Mouse (Mus musculus): ENCODE measurements around the gene Foxo4. TPM values are rescaled to one million over a fixed set of nuclear protein-coding genes. Genes with fewer than 3 reads are reported as not detected.

The Foxo4 gene
- polyA plus RNA-seq, 1 experiment from 2014 or later, result 1.3 TPM

GRCm38 (mm10) chrX:101273410-101273809 lies 19.1 kb downstream of the Foxo4 start:
- peaks cover 7% of the 10 kb centered on the region; the same call in 1 of the 2 replicates for H3K4me1 ChIP-seq (replicated peaks)
- peak; percentile 5 for DNase-seq (ENCODE audit: low spot score)
- no peaks in the 10 kb centered on the region for H3K9me3 ChIP-seq
- peak overlapping the region; percentile 91 for H3K27ac ChIP-seq
- H3K27me3 ChIP-seq (ENCODE audit: insufficient read depth, poor library complexity, severe bottlenecking), result peaks cover 31% of the 10 kb centered on the region
- H3K36me3 ChIP-seq, result peaks cover 27% of the 10 kb centered on the region
- peak overlapping the region; percentile 61 for H3K4me3 ChIP-seq
- WGBS, result 21% methylated on average over 6 of the region's 6 CpGs

GRCm38 (mm10) chrX:101273875-101274738 lies 19.8 kb downstream of the Foxo4 start, which contains the start of gene Med12:
TSS of gene Med12 (plus strand) at chrX:101274030.
- DNase-seq (ENCODE audit: low spot score), result peak; percentile 88
- Histone ChIP-seq H3K4me3 (peak within 1 kb of the TSS; percentile 61), H3K27ac (peak within 1 kb of the TSS; percentile 91), H3K4me1 (replicated peaks) (peaks cover 7% of the 10 kb centered on the region; the same call in 1 of the 2 replicates), H3K27me3 (ENCODE audit: insufficient read depth, poor library complexity, severe bottlenecking) (peaks cover 31% of the 10 kb centered on the region), H3K9me3 (no peaks in the 10 kb centered on the region), H3K36me3 (peaks cover 34% of the 10 kb centered on the region)
- 19% methylated on average over 53 of the region's 54 CpGs for WGBS

- H3K27me3 ChIP-seq (ENCODE audit: insufficient read depth, poor library complexity, severe bottlenecking), result peaks cover 25% of the 10 kb centered on the region
These were observed 28.5 kb downstream of the Foxo4 start for GRCm38 (mm10) chrX:101282813-101283212.

GRCm38 (mm10) chrX:101285534-101285933 lies 31.2 kb downstream of the Foxo4 start:
- peak; percentile 45 for DNase-seq (ENCODE audit: low spot score)
- no peak overlapping the region for H3K4me3 ChIP-seq
- no peaks in the 10 kb centered on the region for H3K9me3 ChIP-seq
- H3K27ac ChIP-seq, result no peak overlapping the region
- no peaks in the 10 kb centered on the region for H3K4me1 ChIP-seq (replicated peaks)
- WGBS, result 22% methylated on average over 6 of the region's 6 CpGs
- peaks cover 99% of the 10 kb centered on the region for H3K36me3 ChIP-seq
- H3K27me3 ChIP-seq (ENCODE audit: insufficient read depth, poor library complexity, severe bottlenecking), result peaks cover 25% of the 10 kb centered on the region

More at GRCm38 (mm10) chrX:101282813-101283212, 28.5 kb downstream of the Foxo4 start:
- Histone ChIP-seq H3K4me3 (no peak overlapping the region), H3K27ac (no peak overlapping the region), H3K36me3 (peaks cover 98% of the 10 kb centered on the region), H3K9me3 (no peaks in the 10 kb centered on the region), H3K4me1 (replicated peaks) (no peaks in the 10 kb centered on the region)
- WGBS, result 83% methylated on average over 6 of the region's 6 CpGs
- DNase-seq (ENCODE audit: low spot score), result no peak

GRCm38 (mm10) chrX:101285953-101286670 lies 31.8 kb downstream of the Foxo4 start:
- Histone ChIP-seq H3K36me3 (peaks cover 99% of the 10 kb centered on the region), H3K4me3 (no peak overlapping the region)
- 95% methylated on average over 14 of the region's 14 CpGs for WGBS

GRCm38 (mm10) chrX:101287543-101287942 lies 33.2 kb downstream of the Foxo4 start:
- H3K27me3 ChIP-seq (ENCODE audit: insufficient read depth, poor library complexity, severe bottlenecking), result peaks cover 35% of the 10 kb centered on the region
- H3K4me1 ChIP-seq (replicated peaks), result no peaks in the 10 kb centered on the region
- no peaks in the 10 kb centered on the region for H3K9me3 ChIP-seq
- DNase-seq (ENCODE audit: low spot score), result no peak
- no peak overlapping the region for H3K4me3 ChIP-seq
- H3K36me3 ChIP-seq, result peaks cover 99% of the 10 kb centered on the region
- 91% methylated on average over 3 of the region's 3 CpGs for WGBS
- H3K27ac ChIP-seq, result no peak overlapping the region

More at GRCm38 (mm10) chrX:101285953-101286670, 31.8 kb downstream of the Foxo4 start:
- Histone ChIP-seq H3K4me1 (replicated peaks) (no peaks in the 10 kb centered on the region), H3K27me3 (ENCODE audit: insufficient read depth, poor library complexity, severe bottlenecking) (peaks cover 25% of the 10 kb centered on the region), H3K27ac (no peak overlapping the region), H3K9me3 (no peaks in the 10 kb centered on the region)
- no peak for DNase-seq (ENCODE audit: low spot score)

- Histone ChIP-seq H3K27ac (no peak overlapping the region), H3K4me3 (no peak overlapping the region), H3K9me3 (no peaks in the 10 kb centered on the region), H3K27me3 (ENCODE audit: insufficient read depth, poor library complexity, severe bottlenecking) (peaks cover 36% of the 10 kb centered on the region), H3K36me3 (peaks cover 99% of the 10 kb centered on the region), H3K4me1 (replicated peaks) (no peaks in the 10 kb centered on the region)
- DNase-seq (ENCODE audit: low spot score), result no peak
- WGBS, result 90% methylated on average over 6 of the region's 6 CpGs
These were observed 34.1 kb downstream of the Foxo4 start for GRCm38 (mm10) chrX:101288432-101288831.

GRCm38 (mm10) chrX:101289037-101289436 lies 34.7 kb downstream of the Foxo4 start:
- Histone ChIP-seq H3K9me3 (no peaks in the 10 kb centered on the region), H3K4me1 (replicated peaks) (no peaks in the 10 kb centered on the region), H3K36me3 (peaks cover 99% of the 10 kb centered on the region), H3K4me3 (no peak overlapping the region), H3K27ac (no peak overlapping the region), H3K27me3 (ENCODE audit: insufficient read depth, poor library complexity, severe bottlenecking) (peaks cover 38% of the 10 kb centered on the region)
- WGBS, result 92% methylated on average over 7 of the region's 7 CpGs
- DNase-seq (ENCODE audit: low spot score), result no peak

GRCm38 (mm10) chrX:101290111-101290510 lies 35.8 kb downstream of the Foxo4 start:
- DNase-seq (ENCODE audit: low spot score), result no peak
- Histone ChIP-seq H3K4me1 (replicated peaks) (no peaks in the 10 kb centered on the region), H3K9me3 (no peaks in the 10 kb centered on the region), H3K4me3 (no peak overlapping the region), H3K36me3 (peaks cover 99% of the 10 kb centered on the region), H3K27ac (no peak overlapping the region), H3K27me3 (ENCODE audit: insufficient read depth, poor library complexity, severe bottlenecking) (peaks cover 38% of the 10 kb centered on the region)
- WGBS, result 91% methylated on average over 10 of the region's 10 CpGs

- WGBS, result 22% methylated on average over 24 of the region's 24 CpGs
- Histone ChIP-seq H3K27ac (peak within 1 kb of the TSS; percentile 85), H3K4me3 (peak within 1 kb of the TSS; percentile 49), H3K4me1 (replicated peaks) (peaks cover 53% of the 10 kb centered on the region), H3K27me3 (ENCODE audit: insufficient read depth, poor library complexity, severe bottlenecking) (peaks cover 77% of the 10 kb centered on the region), H3K9me3 (no peaks in the 10 kb centered on the region), H3K36me3 (peaks cover 40% of the 10 kb centered on the region)
- DNase-seq (ENCODE audit: low spot score), result peak; percentile 40
These were observed 44.7 kb downstream of the Foxo4 start, which contains the start of gene Nlgn3 for GRCm38 (mm10) chrX:101299055-101299454. TSS of gene Nlgn3 (plus strand) at chrX:101299168.

- peak; percentile 59 for DNase-seq (ENCODE audit: low spot score)
- 30% methylated on average over 13 of the region's 13 CpGs for whole genome bisulfite sequencing
- Histone ChIP-seq H3K36me3 (peaks cover 33% of the 10 kb centered on the region), H3K9me3 (no peaks in the 10 kb centered on the region), H3K27me3 (ENCODE audit: insufficient read depth, poor library complexity, severe bottlenecking) (peaks cover 78% of the 10 kb centered on the region), H3K4me3 (peak overlapping the region; percentile 49), H3K4me1 (replicated peaks) (peaks cover 59% of the 10 kb centered on the region), H3K27ac (peak overlapping the region; percentile 85)
These were observed 45.4 kb downstream of the Foxo4 start for GRCm38 (mm10) chrX:101299473-101300426.
